Mouse (Mus musculus) CH12.LX (cell line): ENCODE results near the gene Focad.

Source experiments
- CTCF ChIP-seq, 2 experiments: IDR thresholded peaks in 1 of 2; conservative IDR thresholded peaks in 1 of 2; 2 replicates each; pipeline ENCODE4 v1.5.1; 2011 to 2012; ENCODE audit warnings: low read depth in 2 of 2, low read length in 2 of 2, improper control_type of control experiment in 1 of 2, inconsistent platforms in 1 of 2, mild to moderate bottlenecking in 1 of 2, moderate library complexity in 1 of 2
- E2F4 ChIP-seq: IDR thresholded peaks from 2 replicates; pipeline ENCODE4 v1.6.1; 2011; ENCODE audit warnings: low read depth, low read length, improper control_type of control experiment; ENCODE audit not compliant: insufficient replicate concordance
- ELF1 ChIP-seq: IDR thresholded peaks from 2 replicates; pipeline ENCODE4 v1.6.1; 2014; ENCODE audit warnings: low read depth, mild to moderate bottlenecking, inconsistent platforms, low read length, improper control_type of control experiment
- EP300 ChIP-seq: IDR thresholded peaks from 2 replicates; pipeline ENCODE4 v1.6.1; 2011; ENCODE audit warnings: low read length, improper control_type of control experiment
- IRF4 ChIP-seq: IDR thresholded peaks from 2 replicates; pipeline ENCODE4 v1.6.1; 2014; ENCODE audit warnings: low read depth, mild to moderate bottlenecking, inconsistent platforms, low read length, improper control_type of control experiment
- NELFE ChIP-seq: IDR thresholded peaks from 2 replicates; pipeline ENCODE4 v1.6.1; 2011; ENCODE audit warnings: low read depth, low read length, improper control_type of control experiment
- POLR2A ChIP-seq: IDR thresholded peaks from 2 replicates; pipeline ENCODE4 v1.6.1; 2011; ENCODE audit warnings: low read depth, mild to moderate bottlenecking, improper control_type of control experiment, low read length
- ZC3H11A ChIP-seq: IDR thresholded peaks from 2 replicates; pipeline ENCODE4 v1.6.1; 2012; ENCODE audit warnings: low read depth, mild to moderate bottlenecking, inconsistent platforms, low read length, improper control_type of control experiment
- ZKSCAN1 ChIP-seq: IDR thresholded peaks from 2 replicates; pipeline ENCODE4 v1.6.1; 2012; ENCODE audit warnings: low read depth, inconsistent platforms, low read length, improper control_type of control experiment, borderline replicate concordance

GRCm38 (mm10) chr4:88409279-88409678 lies 314.9 kb downstream of the Focad start:
- TF ChIP-seq CTCF (conservative IDR thresholded peaks at IDR 0.05 in 1 of 2, IDR thresholded peaks at IDR 0.05 in 1 of 2; ENCODE audit: low read depth in 2 of 2, low read length in 2 of 2) (no peak), POLR2A (no peak), ZC3H11A (no peak), ZKSCAN1 (no peak), NELFE (no peak), E2F4 (no peak), IRF4 (0 out of 2 replicates have a peak, but pooled peaks have one; percentile 37), ELF1 (no peak), EP300 (peak; percentile 70)
